Mouse (Mus musculus) limb, embryonic 13.5 days (tissue): ENCODE data around the gene Uqcr10. TPM values are rescaled to one million over a fixed set of nuclear protein-coding genes. Genes with fewer than 3 reads are reported as not detected.
A peak's percentile ranks its signal among the peaks of the same experiment; 100 is the strongest.

Source experiments
- ATAC-seq: fragments of 200-750 bp; cut with Nextera tagmentation; 2 replicates; pipeline ENCODE4 v1.8.0; 2017; ENCODE audit warnings: low read depth, moderate number of reproducible peaks, moderate TSS enrichment; ENCODE audit not compliant: low FRiP score
- H3K27ac ChIP-seq: fragments of 300-500 bp; sonication (generic); 2 replicates; pipeline ENCODE4 v1.5.1; 2015; ENCODE audit warnings: inconsistent platforms, mild to moderate bottlenecking, moderate library complexity
- H3K27me3 ChIP-seq: fragments of 300-500 bp; sonication (generic); 2 replicates; pipeline ENCODE4 v1.6.1; 2015; ENCODE audit warnings: mild to moderate bottlenecking, inconsistent platforms
- H3K36me3 ChIP-seq: fragments of 300-500 bp; sonication (generic); 2 replicates; pipeline ENCODE4 v1.6.1; 2015; ENCODE audit warnings: inconsistent platforms, mild to moderate bottlenecking, moderate library complexity
- H3K4me1 ChIP-seq: fragments of 300-500 bp; sonication (generic); 2 replicates; pipeline ENCODE4 v1.6.1; 2015; ENCODE audit warnings: inconsistent platforms
- H3K4me2 ChIP-seq: fragments of 300-500 bp; sonication (generic); replicated peaks from 2 replicates; pipeline ENCODE4 v1.6.1; 2015; ENCODE audit warnings: inconsistent platforms, mild to moderate bottlenecking, moderate library complexity
- H3K4me3 ChIP-seq: fragments of 300-500 bp; sonication (generic); 2 replicates; pipeline ENCODE4 v1.5.1; 2015; ENCODE audit warnings: moderate library complexity, mild to moderate bottlenecking, inconsistent platforms
- H3K9ac ChIP-seq: fragments of 300-500 bp; sonication (generic); 2 replicates; pipeline ENCODE4 v1.6.1; 2015; ENCODE audit warnings: mild to moderate bottlenecking, inconsistent platforms
- H3K9me3 ChIP-seq: fragments of 300-500 bp; sonication (generic); 2 replicates; pipeline ENCODE4 v1.6.1; 2016; ENCODE audit warnings: inconsistent platforms
- WGBS: fragments of 180-500 bp; shearing (Covaris S2); methylation state at CpG from one replicate; pipeline ENCODE4 v1.1.7; 2015; 5-methylcytosine and 5-hydroxymethylcytosine counted together
- polyA plus RNA-seq: library from polyadenylated mRNA; unstranded; fragments of >200 nt; fragmentation: Nextera tagmentation; extraction: Ambion mirVana; gene quantifications from 2 replicates; pipeline ENCODE4 v1.2.1, GENCODE M21; 2015

Gene Uqcr10
- polyA plus RNA-seq, 1 experiment from 2014 or later = 662 TPM

DNA sequence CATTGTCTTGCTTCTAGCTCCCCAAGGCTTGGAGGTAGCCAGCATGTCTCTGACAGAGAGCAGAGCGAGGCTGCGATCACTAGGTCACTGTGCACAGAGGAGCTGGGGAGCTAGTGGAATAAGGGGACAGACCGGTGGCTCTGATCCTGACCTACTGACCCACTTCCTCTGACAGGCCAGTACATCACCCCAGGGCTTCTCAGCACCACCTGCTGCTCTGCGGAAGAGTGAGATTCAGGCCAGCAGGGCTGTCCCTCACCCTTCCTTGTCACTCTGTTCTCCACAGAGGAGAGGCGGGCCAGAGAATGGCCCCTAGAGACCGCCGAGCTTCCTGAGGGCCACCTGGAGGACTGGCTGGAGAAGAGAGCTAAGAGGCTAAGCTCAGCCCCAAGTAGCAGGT is 27.6 kb upstream of the Uqcr10 start:
- no peak overlapping the region for H3K4me3 ChIP-seq
- peaks cover 7% of the 10 kb centered on the region; the same call in 1 of the 2 replicates for H3K4me1 ChIP-seq
- no peak overlapping the region for H3K9ac ChIP-seq
- peaks cover 16% of the 10 kb centered on the region for H3K36me3 ChIP-seq
- no peak for ATAC-seq
- WGBS = 66% methylated on average over 7 of the region's 7 CpGs
- H3K27me3 ChIP-seq = peaks cover 4% of the 10 kb centered on the region; the same call in 1 of the 2 replicates
- no peak overlapping the region for H3K27ac ChIP-seq
- H3K4me2 ChIP-seq = no peak overlapping the region
- H3K9me3 ChIP-seq = no peaks in the 10 kb centered on the region

DNA sequence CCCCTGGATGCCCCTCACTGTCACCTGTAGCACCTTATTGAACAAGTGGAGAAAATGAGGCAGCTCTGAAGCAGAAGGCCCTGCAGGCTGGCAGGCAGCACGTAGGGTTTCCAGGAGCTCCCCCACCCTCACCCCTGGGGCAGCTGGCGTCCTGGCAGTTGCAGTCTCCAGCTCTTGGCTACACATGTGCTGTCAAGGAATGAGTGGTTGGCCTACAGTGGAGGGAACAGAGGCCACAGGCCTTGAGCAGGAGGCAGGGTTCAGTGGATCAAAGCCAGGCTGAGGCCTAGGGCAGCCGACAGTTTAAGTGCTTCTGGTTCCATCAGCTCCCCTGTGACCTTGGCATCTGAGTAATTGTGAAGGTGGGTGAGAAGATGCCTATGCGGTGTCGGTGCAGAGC is 26.8 kb upstream of the Uqcr10 start:
- Histone ChIP-seq H3K36me3 (peaks cover 24% of the 10 kb centered on the region), H3K27ac (no peak overlapping the region), H3K4me1 (peaks cover 7% of the 10 kb centered on the region; the same call in 1 of the 2 replicates), H3K9ac (no peak overlapping the region), H3K27me3 (peaks cover 4% of the 10 kb centered on the region; the same call in 1 of the 2 replicates), H3K4me2 (no peak overlapping the region), H3K4me3 (no peak overlapping the region), H3K9me3 (no peaks in the 10 kb centered on the region)
- 66% methylated on average over 5 of the region's 5 CpGs for WGBS
- ATAC-seq = no peak

DNA sequence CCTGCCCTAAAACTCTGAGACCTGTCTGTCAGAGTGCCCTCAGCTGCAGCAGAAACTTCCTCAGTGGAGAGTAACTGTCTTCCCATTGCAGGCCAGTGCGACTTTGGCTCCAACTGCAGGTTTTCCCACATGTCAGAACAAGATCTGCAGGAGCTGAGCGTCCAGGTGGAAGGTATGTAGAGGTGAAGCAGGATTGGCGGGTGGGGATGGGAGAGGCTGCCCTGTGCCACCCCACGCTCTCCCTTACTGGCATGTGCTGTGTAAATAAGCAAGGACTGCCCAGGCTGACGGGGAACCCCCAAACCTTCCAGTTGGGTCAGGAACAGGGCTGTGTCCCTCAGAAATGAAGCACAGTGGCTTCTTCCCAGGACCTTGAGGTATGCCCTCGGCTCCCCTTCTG is 26.0 kb upstream of the Uqcr10 start:
- Histone ChIP-seq H3K9me3 (no peaks in the 10 kb centered on the region), H3K4me3 (no peak overlapping the region), H3K9ac (no peak overlapping the region), H3K4me2 (no peak overlapping the region), H3K27ac (no peak overlapping the region), H3K36me3 (peaks cover 27% of the 10 kb centered on the region), H3K27me3 (peaks cover 4% of the 10 kb centered on the region; the same call in 1 of the 2 replicates), H3K4me1 (peaks cover 7% of the 10 kb centered on the region; the same call in 1 of the 2 replicates)
- ATAC-seq = no peak
- 75% methylated on average over 6 of the region's 6 CpGs for WGBS

DNA sequence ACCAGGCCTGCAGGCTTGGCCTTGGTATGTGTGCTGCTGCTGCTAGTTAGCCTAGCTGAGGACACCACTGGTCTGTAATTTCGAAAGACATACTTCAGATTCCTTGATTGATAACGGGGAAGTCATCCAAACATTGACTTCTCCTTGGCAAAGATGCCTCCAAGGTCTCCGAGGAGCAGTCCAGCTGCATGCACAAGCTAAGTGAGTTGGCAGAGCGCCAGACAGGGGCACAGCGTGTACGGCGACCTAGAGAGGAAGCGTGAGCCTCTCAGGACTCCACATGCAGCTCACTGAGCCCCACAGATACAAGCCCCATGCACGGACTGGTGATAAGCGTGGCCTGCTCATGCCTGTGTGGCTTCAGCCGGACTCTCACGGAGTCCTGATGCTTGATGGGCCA is 25.5 kb upstream of the Uqcr10 start:
- H3K9ac ChIP-seq = no peak overlapping the region
- WGBS = 52% methylated on average over 12 of the region's 12 CpGs
- no peaks in the 10 kb centered on the region for H3K27me3 ChIP-seq
- no peak for ATAC-seq
- no peak overlapping the region for H3K4me3 ChIP-seq
- no peak overlapping the region for H3K4me2 ChIP-seq
- H3K27ac ChIP-seq = no peak overlapping the region
- peaks cover 32% of the 10 kb centered on the region for H3K36me3 ChIP-seq
- H3K4me1 ChIP-seq = peaks cover 7% of the 10 kb centered on the region; the same call in 1 of the 2 replicates
- H3K9me3 ChIP-seq = no peaks in the 10 kb centered on the region

DNA sequence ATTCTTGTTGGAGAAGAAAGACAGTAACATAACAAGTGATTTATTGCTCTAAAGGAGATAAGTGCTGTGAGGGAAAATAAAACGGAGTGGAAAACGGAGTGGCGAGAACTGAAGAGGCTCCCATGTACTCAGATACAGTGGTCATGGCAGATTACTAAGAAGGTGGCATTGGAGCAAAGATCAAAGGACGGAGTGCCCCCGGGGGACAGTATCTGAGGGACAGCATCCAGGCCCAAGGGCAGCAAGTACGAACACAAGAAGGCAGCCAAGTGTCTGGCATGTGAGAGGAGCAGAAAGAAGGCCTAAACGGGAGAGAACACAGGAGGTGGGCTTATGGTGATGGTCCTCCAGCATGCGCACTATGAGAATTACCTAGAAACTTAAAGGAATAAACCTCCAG is 17.6 kb upstream of the Uqcr10 start:
- Histone ChIP-seq H3K4me3 (no peak overlapping the region), H3K27ac (no peak overlapping the region), H3K4me2 (no peak overlapping the region), H3K4me1 (peaks cover 21% of the 10 kb centered on the region), H3K36me3 (peaks cover 44% of the 10 kb centered on the region), H3K9ac (no peak overlapping the region), H3K9me3 (no peaks in the 10 kb centered on the region), H3K27me3 (no peaks in the 10 kb centered on the region)
- WGBS = 76% methylated on average over 8 of the region's 8 CpGs
- no peak for ATAC-seq

- no peak for ATAC-seq
- H3K9me3 ChIP-seq = no peaks in the 10 kb centered on the region
- no peak overlapping the region for H3K4me2 ChIP-seq
- 0 out of 2 replicates have a peak overlapping the region, but pooled peaks have one; percentile 8 for H3K9ac ChIP-seq
- peaks cover 38% of the 10 kb centered on the region for H3K36me3 ChIP-seq
- 44% methylated on average over 7 of the region's 7 CpGs for WGBS
- peaks cover 21% of the 10 kb centered on the region for H3K4me1 ChIP-seq
- no peaks in the 10 kb centered on the region for H3K27me3 ChIP-seq
- H3K4me3 ChIP-seq = no peak overlapping the region
- H3K27ac ChIP-seq = no peak overlapping the region
Measured at GRCm38 (mm10) chr11:4720900-4721580, 16.9 kb upstream of the Uqcr10 start.

GRCm38 (mm10) chr11:4720393-4720792 is 16.3 kb upstream of the Uqcr10 start:
- H3K9me3 ChIP-seq = no peaks in the 10 kb centered on the region
- WGBS = 62% methylated on average over 11 of the region's 11 CpGs
- no peak overlapping the region for H3K4me2 ChIP-seq
- H3K27me3 ChIP-seq = no peaks in the 10 kb centered on the region
- H3K36me3 ChIP-seq = peaks cover 32% of the 10 kb centered on the region
- ATAC-seq = no peak
- H3K4me3 ChIP-seq = no peak overlapping the region
- H3K4me1 ChIP-seq = peaks cover 21% of the 10 kb centered on the region
- H3K27ac ChIP-seq = no peak overlapping the region
- no peak overlapping the region for H3K9ac ChIP-seq

GRCm38 (mm10) chr11:4719961-4720360 is 15.8 kb upstream of the Uqcr10 start:
- Histone ChIP-seq H3K27me3 (no peaks in the 10 kb centered on the region), H3K4me1 (peaks cover 21% of the 10 kb centered on the region), H3K9ac (no peak overlapping the region), H3K9me3 (no peaks in the 10 kb centered on the region), H3K4me3 (no peak overlapping the region), H3K4me2 (no peak overlapping the region), H3K27ac (no peak overlapping the region), H3K36me3 (peaks cover 28% of the 10 kb centered on the region)
- 81% methylated on average over 9 of the region's 9 CpGs for WGBS
- no peak for ATAC-seq

DNA sequence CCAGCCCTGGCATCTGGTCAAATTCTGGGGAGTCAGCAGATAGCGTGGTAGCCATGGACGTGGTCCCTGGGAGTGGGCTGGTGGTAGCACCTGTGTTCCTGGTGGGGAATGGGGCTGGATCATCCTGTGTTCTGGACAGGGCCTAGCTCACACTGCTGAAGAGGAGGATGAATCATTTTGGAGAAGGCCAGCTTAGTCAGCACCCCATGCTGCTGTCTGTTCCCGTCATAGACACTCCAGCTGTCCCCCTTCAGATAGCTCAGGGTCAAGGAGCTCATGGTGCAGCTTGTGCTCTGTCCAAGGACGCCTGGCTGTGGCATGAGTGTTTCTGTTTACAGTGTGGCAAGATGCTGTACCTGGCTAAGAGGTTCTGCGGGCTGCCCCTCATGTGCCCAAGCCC is 14.4 kb upstream of the Uqcr10 start:
- Histone ChIP-seq H3K4me3 (no peak overlapping the region), H3K4me1 (peaks cover 21% of the 10 kb centered on the region), H3K27me3 (no peaks in the 10 kb centered on the region), H3K9ac (no peak overlapping the region), H3K4me2 (no peak overlapping the region), H3K36me3 (peaks cover 13% of the 10 kb centered on the region), H3K9me3 (no peaks in the 10 kb centered on the region), H3K27ac (no peak overlapping the region)
- no peak for ATAC-seq
- 86% methylated on average over 5 of the region's 5 CpGs for WGBS

GRCm38 (mm10) chr11:4716530-4717236 is 12.5 kb upstream of the Uqcr10 start:
- no peak overlapping the region for H3K9ac ChIP-seq
- no peak overlapping the region for H3K4me3 ChIP-seq
- WGBS = 88% methylated on average over 5 of the region's 5 CpGs
- H3K4me2 ChIP-seq = no peak overlapping the region
- H3K27me3 ChIP-seq = no peaks in the 10 kb centered on the region
- ATAC-seq = no peak
- no peak overlapping the region for H3K27ac ChIP-seq
- no peaks in the 10 kb centered on the region for H3K9me3 ChIP-seq
- H3K4me1 ChIP-seq = peaks cover 21% of the 10 kb centered on the region
- H3K36me3 ChIP-seq = no peaks in the 10 kb centered on the region

- H3K9ac ChIP-seq = no peak overlapping the region
- H3K4me1 ChIP-seq = peaks cover 13% of the 10 kb centered on the region
- no peaks in the 10 kb centered on the region for H3K36me3 ChIP-seq
- no peak overlapping the region for H3K4me3 ChIP-seq
- H3K27me3 ChIP-seq = no peaks in the 10 kb centered on the region
- no peaks in the 10 kb centered on the region for H3K9me3 ChIP-seq
- H3K4me2 ChIP-seq = no peak overlapping the region
- no peak overlapping the region for H3K27ac ChIP-seq
- ATAC-seq = no peak
- 74% methylated on average over 4 of the region's 4 CpGs for WGBS
Measured at GRCm38 (mm10) chr11:4715596-4715995, 11.5 kb upstream of the Uqcr10 start.

DNA sequence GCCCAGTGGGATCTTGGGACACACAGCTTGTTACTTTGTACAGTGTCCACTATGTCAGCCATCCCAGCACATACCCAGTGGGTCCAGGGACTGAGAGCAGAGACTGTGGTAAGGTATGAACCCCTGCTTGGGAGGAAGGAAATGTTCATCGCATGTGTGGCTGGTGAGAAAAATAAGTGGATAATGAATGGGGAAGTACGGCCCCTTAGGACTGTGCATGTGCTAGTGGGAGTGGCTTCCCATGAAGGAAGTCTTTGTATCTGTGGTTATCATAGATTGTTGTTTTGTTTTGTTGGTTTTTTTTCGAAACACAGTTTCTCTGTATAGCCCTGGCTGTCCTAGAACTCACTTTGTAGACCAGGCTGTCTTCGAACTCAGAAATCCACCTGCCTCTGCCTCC is 10.6 kb upstream of the Uqcr10 start:
- ATAC-seq = no peak
- H3K36me3 ChIP-seq = no peaks in the 10 kb centered on the region
- no peaks in the 10 kb centered on the region for H3K27me3 ChIP-seq
- H3K27ac ChIP-seq = no peak overlapping the region
- H3K9me3 ChIP-seq = no peaks in the 10 kb centered on the region
- H3K9ac ChIP-seq = no peak overlapping the region
- peaks cover 5% of the 10 kb centered on the region for H3K4me1 ChIP-seq
- 86% methylated on average over 4 of the region's 4 CpGs for WGBS
- H3K4me2 ChIP-seq = no peak overlapping the region
- H3K4me3 ChIP-seq = no peak overlapping the region
